Mouse (Mus musculus) kidney, embryonic 16.5 days (tissue): ENCODE results near the gene Trim33. TPM values are rescaled to one million over a fixed set of nuclear protein-coding genes. Genes with fewer than 3 reads are reported as not detected.
A peak's percentile ranks its signal among the peaks of the same experiment; 100 is the strongest.

Experiments used
- ATAC-seq: fragments of 200-750 bp; cut with Nextera tagmentation; 2 replicates; pipeline ENCODE4 v1.8.0; 2017; ENCODE audit warnings: moderate TSS enrichment; ENCODE audit not compliant: low FRiP score, low TSS enrichment
- H3K27ac ChIP-seq: fragments of 300-500 bp; sonication (generic); 2 replicates; pipeline ENCODE4 v1.5.1; 2014; ENCODE audit warnings: low read length
- H3K27me3 ChIP-seq: fragments of 300-500 bp; sonication (generic); 2 replicates; pipeline ENCODE4 v1.6.1; 2014; ENCODE audit warnings: low read length, control low read depth, mixed read lengths; ENCODE audit not compliant: insufficient read depth
- H3K36me3 ChIP-seq: fragments of 300-500 bp; sonication (generic); 2 replicates; pipeline ENCODE4 v1.6.1; 2014; ENCODE audit warnings: low read length, control low read depth, mixed read lengths; ENCODE audit not compliant: insufficient read depth
- H3K4me1 ChIP-seq: fragments of 300-500 bp; sonication (generic); 2 replicates; pipeline ENCODE4 v1.6.1; 2014; ENCODE audit warnings: low read length, control low read depth, mixed read lengths; ENCODE audit not compliant: insufficient read depth
- H3K4me2 ChIP-seq: fragments of 300-500 bp; sonication (generic); replicated peaks from 2 replicates; pipeline ENCODE4 v1.6.1; 2014; ENCODE audit warnings: low read depth, low read length
- H3K4me3 ChIP-seq: fragments of 300-500 bp; sonication (generic); 2 replicates; pipeline ENCODE4 v1.5.1; 2014; ENCODE audit warnings: mild to moderate bottlenecking, low read length
- H3K9ac ChIP-seq: fragments of 300-500 bp; sonication (generic); replicated peaks from 2 replicates; pipeline ENCODE4 v1.6.1; 2014; ENCODE audit warnings: low read length
- H3K9me3 ChIP-seq: fragments of 300-500 bp; sonication (generic); 2 replicates; pipeline ENCODE4 v1.6.1; 2016; ENCODE audit warnings: low read length, control low read depth
- WGBS: fragments of 180-500 bp; shearing (Covaris S2); extraction: QIAGEN DNeasy Blood & Tissue Kit; methylation state at CpG from one replicate; pipeline ENCODE4 v1.1.7; 2014; 5-methylcytosine and 5-hydroxymethylcytosine counted together
- polyA plus RNA-seq: library from polyadenylated mRNA; unstranded; fragments of >200 nt; fragmentation: Nextera tagmentation; extraction: Ambion mirVana; gene quantifications from 2 replicates; pipeline ENCODE4 v1.2.1, GENCODE M21; 2015

Gene Trim33
- polyA plus RNA-seq, 1 experiment from 2014 or later, result 17.5 TPM

DNA sequence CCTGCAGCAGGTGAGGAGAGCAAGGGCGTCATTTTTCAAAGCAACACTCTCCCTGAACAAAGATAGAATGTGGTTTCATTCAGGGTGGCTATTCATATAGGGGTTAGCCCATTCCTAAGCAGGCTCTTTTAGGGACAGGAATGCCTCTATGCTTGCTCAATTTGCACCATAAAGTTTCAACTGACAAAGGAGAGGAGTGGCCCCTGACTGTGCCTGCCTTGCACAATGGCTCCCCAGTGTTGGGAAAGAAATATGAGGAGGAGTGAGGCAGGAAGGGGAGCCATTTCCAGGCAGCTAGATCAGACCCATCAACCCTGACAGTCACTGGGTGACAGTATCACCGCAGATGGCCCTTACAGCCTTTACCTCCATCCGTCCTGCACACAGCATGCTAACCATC is 100.3 kb downstream of the Trim33 start:
- peaks cover 11% of the 10 kb centered on the region for H3K4me1 ChIP-seq
- 79% methylated on average over 3 of the region's 3 CpGs for WGBS
- H3K9ac ChIP-seq, result no peak overlapping the region
- H3K4me2 ChIP-seq, result no peak overlapping the region
- no peak overlapping the region for H3K4me3 ChIP-seq
- H3K27me3 ChIP-seq, result no peaks in the 10 kb centered on the region
- no peak overlapping the region for H3K27ac ChIP-seq
- H3K9me3 ChIP-seq, result no peaks in the 10 kb centered on the region
- H3K36me3 ChIP-seq, result no peaks in the 10 kb centered on the region
- ATAC-seq, result no peak

DNA sequence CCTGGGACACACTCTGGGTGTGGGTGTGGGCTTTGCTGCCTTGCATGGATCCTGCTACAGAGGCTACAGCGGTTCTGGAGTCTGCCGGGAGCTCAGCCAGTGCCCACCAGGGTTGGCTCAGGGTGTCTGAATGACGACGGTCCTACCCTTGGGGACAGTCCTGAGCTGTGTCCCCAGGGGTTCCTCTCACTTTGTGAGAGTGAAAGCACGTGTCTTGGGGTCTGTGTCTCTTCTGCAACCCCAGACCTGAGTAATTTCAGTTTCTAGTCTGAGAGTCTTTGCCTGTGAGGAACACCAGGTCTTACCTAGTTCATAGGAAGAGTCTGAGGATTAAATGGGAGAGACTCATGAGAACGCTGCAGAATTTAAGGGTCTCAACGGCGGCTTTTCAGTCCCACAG is 101.7 kb downstream of the Trim33 start:
- WGBS, result 91% methylated on average over 8 of the region's 8 CpGs
- no peaks in the 10 kb centered on the region for H3K36me3 ChIP-seq
- ATAC-seq, result no peak
- no peaks in the 10 kb centered on the region for H3K27me3 ChIP-seq
- no peak overlapping the region for H3K9ac ChIP-seq
- H3K4me2 ChIP-seq, result no peak overlapping the region
- no peak overlapping the region for H3K27ac ChIP-seq
- H3K4me3 ChIP-seq, result no peak overlapping the region
- H3K9me3 ChIP-seq, result no peaks in the 10 kb centered on the region
- H3K4me1 ChIP-seq, result peaks cover 10% of the 10 kb centered on the region; the same call in 1 of the 2 replicates

DNA sequence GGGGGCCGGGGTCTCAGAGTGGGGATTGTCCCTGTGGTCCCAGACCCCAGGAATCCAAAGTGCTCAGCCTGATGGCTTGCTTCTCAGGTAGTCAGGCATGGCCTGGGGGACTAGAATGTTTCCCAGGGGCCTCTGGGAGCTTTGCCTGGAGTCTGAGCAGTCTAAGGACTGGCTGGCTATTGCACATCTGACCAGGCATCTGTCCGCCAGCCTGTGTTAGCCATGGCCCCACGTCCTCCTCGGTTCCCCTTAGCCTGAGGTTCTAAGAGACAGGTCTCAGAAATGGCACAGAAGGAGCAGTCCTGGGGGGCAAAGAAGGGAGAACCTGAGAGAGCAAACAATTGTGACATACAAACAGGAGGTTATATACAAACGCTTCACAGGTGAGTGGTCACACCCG is 102.3 kb downstream of the Trim33 start:
- no peak overlapping the region for H3K4me2 ChIP-seq
- WGBS, result 92% methylated on average over 6 of the region's 6 CpGs

DNA sequence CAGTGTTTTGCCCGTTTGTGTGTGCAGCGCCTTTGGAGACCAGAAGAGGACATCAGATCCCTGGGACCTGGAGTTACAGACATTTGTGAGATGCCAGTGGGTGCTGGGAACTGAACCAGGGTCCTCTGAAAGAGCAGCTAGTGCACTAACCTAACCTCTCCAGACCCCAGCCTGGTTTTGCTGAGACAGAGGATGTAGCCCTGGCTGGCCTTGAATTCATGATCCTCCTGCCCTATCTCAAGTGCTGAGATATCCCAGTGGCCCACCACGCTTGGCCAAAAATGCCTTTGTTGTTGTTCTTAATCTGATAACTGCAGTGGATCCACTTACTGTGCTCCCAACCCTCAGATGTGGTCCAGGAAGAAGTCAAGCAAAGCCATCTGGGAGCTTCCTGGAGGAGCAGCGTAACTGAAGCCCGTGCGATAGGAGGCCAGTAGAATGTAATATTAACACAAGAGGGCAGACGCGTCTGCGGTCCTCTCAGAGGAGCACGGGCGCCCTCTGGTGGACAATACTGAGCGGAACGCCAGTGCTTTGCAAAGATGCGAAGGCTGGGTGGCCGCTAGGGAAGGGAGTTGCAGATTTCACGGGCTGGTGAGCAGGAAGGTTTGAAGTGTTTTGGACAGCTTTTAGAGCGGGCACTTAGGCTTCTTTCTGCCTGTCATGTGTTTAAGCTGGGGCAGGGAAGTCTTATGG is 103.9 kb downstream of the Trim33 start:
- Histone ChIP-seq H3K9ac (no peak overlapping the region), H3K27ac (no peak overlapping the region), H3K27me3 (no peaks in the 10 kb centered on the region), H3K36me3 (no peaks in the 10 kb centered on the region), H3K4me3 (0 out of 2 replicates have a peak overlapping the region, but pooled peaks have one; percentile 0), H3K9me3 (no peaks in the 10 kb centered on the region), H3K4me2 (peak overlapping the region; percentile 31), H3K4me1 (peaks cover 8% of the 10 kb centered on the region; the same call in 1 of the 2 replicates)
- ATAC-seq, result peak; percentile 73; the same call in 1 of the 2 replicates
- WGBS, result 19% methylated on average over 17 of the region's 17 CpGs

More for the DNA sequence above, 102.3 kb downstream of the Trim33 start:
- H3K9me3 ChIP-seq, result no peaks in the 10 kb centered on the region
- ATAC-seq, result no peak
- H3K4me1 ChIP-seq, result peaks cover 10% of the 10 kb centered on the region; the same call in 1 of the 2 replicates
- no peak overlapping the region for H3K9ac ChIP-seq
- H3K36me3 ChIP-seq, result no peaks in the 10 kb centered on the region
- H3K27ac ChIP-seq, result no peak overlapping the region
- H3K27me3 ChIP-seq, result no peaks in the 10 kb centered on the region
- H3K4me3 ChIP-seq, result no peak overlapping the region

DNA sequence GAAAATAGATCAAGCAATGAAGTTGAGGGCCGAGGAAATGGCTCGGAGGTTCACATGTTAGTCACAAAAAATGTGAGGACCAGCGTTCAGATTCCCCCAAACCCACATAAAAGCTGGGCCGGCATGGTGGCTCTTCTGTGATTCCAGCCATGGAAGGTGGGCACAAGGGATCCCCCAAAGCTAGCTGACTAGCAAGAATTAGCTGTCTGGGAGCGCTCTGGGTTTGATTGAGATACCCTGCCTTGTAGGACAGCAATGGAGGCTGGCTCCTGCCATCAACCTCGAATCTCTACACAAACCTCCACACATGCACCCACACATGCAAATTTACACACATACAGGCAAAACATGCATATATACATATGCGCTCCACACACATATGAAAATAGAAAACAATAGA is 105.4 kb downstream of the Trim33 start:
- WGBS, result 90% methylated on average over 7 of the region's 7 CpGs
- no peak overlapping the region for H3K27ac ChIP-seq
- H3K9ac ChIP-seq, result no peak overlapping the region
- H3K9me3 ChIP-seq, result no peaks in the 10 kb centered on the region
- no peaks in the 10 kb centered on the region for H3K36me3 ChIP-seq
- H3K4me2 ChIP-seq, result no peak overlapping the region
- no peak overlapping the region for H3K4me3 ChIP-seq
- ATAC-seq, result no peak
- peaks cover 6% of the 10 kb centered on the region; the same call in 1 of the 2 replicates for H3K4me1 ChIP-seq
- no peaks in the 10 kb centered on the region for H3K27me3 ChIP-seq

DNA sequence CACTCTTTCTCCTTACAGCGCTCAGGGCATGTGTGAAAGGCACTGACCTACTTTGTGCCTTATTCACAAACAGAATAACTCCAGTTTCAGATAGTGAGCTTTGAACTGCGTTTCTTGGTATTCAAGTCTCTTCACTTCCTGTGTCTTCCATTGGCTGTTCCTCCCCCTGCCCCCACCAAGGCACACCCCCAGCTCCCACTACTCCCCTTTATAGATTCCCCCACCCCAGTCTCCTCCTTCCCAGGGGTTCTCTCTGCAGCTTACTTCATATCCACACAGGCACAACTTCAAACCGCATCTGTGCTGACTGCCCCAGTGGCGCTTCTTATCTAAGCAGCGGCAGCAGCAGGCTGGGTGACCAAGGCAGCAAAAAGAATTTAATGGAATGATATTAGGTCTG is 105.9 kb downstream of the Trim33 start:
- no peak for ATAC-seq
- H3K4me1 ChIP-seq, result peaks cover 6% of the 10 kb centered on the region; the same call in 1 of the 2 replicates
- no peak overlapping the region for H3K4me2 ChIP-seq
- H3K9me3 ChIP-seq, result no peaks in the 10 kb centered on the region
- no peak overlapping the region for H3K27ac ChIP-seq
- no peaks in the 10 kb centered on the region for H3K36me3 ChIP-seq
- H3K27me3 ChIP-seq, result no peaks in the 10 kb centered on the region
- no peak overlapping the region for H3K4me3 ChIP-seq
- no peak overlapping the region for H3K9ac ChIP-seq
- 83% methylated on average over 5 of the region's 5 CpGs for WGBS

DNA sequence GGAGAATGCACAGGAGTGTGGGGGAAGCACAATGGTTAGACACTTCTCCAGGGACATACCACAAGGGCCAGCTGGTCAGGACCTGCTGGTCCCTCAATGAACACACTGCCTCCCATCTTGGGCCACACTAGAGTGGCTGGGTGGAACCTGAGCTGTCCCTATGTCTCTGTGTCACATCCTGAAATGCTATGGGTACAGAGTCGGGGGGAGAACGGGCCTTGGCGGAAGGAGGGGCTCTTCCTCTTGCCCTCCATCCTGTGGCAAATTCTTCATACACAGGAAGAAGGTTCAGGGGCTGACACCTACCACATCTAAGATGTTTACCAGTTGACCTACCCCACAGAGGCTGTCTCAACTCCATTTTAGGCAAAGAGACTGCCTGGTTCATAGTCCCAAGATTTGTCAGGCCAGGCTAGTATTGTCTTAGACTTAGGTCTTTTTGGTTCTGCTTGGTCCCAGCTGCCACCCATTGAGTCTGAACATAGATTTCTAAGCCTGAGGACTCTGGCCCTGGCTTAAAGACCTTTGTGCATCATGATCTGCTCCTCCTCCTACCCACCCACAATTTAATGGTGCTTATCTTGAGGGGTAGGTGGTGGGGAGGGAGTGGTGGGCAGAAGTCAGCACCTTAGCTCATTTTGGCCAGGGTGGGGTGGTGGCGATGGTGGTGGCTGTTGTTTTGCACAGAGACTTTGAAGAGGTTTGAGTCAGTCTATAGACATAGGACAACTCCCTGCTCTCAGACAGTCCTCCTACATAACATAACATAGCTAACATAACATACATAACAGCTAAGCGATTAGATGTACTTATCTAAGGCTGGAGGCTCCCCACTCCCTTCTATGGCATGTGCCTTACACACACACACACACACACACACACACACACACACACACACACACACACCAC is 106.5 kb downstream of the Trim33 start:
- peaks cover 6% of the 10 kb centered on the region; the same call in 1 of the 2 replicates for H3K4me1 ChIP-seq
- WGBS, result 80% methylated on average over 5 of the region's 5 CpGs

DNA sequence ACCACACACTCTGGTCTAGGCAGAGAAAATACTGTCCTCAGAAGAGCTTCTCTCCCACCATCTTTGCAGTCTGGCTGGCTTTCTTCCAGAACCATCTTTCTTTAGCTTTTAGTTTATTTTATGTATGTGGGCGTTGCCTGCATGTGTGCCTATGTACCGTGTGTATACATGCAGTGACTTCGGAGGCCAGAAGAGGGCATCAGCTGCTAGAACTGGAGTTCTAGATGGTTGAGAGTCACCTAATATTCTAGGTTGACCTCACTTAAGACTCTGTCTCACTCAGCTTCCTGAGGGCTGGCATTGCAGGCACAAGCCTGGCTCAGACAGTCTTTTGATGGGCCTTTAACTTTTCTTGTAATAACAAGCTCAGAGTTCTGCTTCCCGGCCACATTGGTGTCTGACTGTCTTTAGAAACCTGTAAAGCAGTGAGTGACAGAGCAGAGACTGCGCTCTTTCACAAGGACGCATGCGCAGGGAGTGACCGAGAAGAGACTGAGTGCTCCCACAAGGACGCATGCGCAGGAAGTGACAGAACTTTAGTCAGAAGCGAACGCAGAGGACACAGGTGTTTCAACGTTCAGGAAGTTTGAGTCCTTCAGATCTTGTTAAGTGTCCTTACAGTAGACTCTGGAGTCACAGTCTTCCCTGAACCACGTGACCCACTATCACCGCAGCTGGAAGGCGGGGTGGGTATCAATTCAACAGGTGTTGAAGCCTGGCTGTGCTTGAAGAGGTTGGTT is 107.4 kb downstream of the Trim33 start:
- Histone ChIP-seq H3K27ac (no peak overlapping the region), H3K36me3 (no peaks in the 10 kb centered on the region), H3K27me3 (no peaks in the 10 kb centered on the region), H3K9ac (no peak overlapping the region), H3K4me1 (peaks cover 6% of the 10 kb centered on the region; the same call in 1 of the 2 replicates), H3K4me3 (no peak overlapping the region), H3K9me3 (no peaks in the 10 kb centered on the region), H3K4me2 (no peak overlapping the region)
- WGBS, result 89% methylated on average over 16 of the region's 16 CpGs
- ATAC-seq, result no peak

More for the DNA sequence above, 106.5 kb downstream of the Trim33 start:
- no peak for ATAC-seq
- no peak overlapping the region for H3K27ac ChIP-seq
- no peak overlapping the region for H3K4me2 ChIP-seq
- H3K4me3 ChIP-seq, result no peak overlapping the region
- H3K9me3 ChIP-seq, result no peaks in the 10 kb centered on the region
- H3K36me3 ChIP-seq, result no peaks in the 10 kb centered on the region
- no peaks in the 10 kb centered on the region for H3K27me3 ChIP-seq
- H3K9ac ChIP-seq, result no peak overlapping the region

DNA sequence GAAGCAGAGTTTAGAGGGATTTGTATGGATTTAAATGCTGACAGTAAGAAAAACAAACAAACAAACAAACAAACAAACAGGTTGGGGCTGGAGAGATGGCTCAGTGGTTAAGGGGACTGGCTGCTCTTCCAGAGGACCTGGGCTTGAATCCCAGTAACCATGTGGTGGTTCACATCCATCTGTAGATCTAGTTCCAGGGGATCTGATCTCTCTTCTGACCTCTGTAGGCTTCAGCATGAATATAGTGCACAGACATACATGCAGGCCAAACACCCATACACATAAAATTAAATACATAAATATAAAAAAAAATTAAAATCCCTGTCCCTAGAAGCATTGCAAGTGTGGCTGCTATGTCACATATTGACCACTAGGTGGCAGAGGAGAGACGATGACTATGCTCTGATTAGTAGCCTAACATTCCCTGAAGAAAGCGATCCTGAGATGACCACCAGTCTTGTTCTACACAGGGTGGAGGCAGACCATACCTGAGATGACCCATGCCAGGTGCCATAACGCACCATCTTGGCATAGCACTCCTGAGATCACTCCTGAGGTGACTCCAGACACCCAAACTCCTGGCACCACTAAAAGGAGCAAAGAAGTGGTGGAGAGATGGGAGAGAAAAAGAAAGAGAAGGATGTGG is 113.6 kb downstream of the Trim33 start:
- H3K9me3 ChIP-seq, result no peaks in the 10 kb centered on the region
- no peaks in the 10 kb centered on the region for H3K27me3 ChIP-seq
- H3K4me2 ChIP-seq, result no peak overlapping the region
- ATAC-seq, result peak; percentile 82
- H3K36me3 ChIP-seq, result no peaks in the 10 kb centered on the region
- 5% methylated on average over 3 of the region's 3 CpGs for whole genome bisulfite sequencing
- H3K4me3 ChIP-seq, result no peak overlapping the region
- no peak overlapping the region for H3K9ac ChIP-seq
- no peak overlapping the region for H3K27ac ChIP-seq
- no peaks in the 10 kb centered on the region for H3K4me1 ChIP-seq
